Mouse (Mus musculus) lung, adult 2 months (tissue): ENCODE data around the gene Olfr1109. TPM values are rescaled to one million over a fixed set of nuclear protein-coding genes. Genes with fewer than 3 reads are reported as not detected.

Experiments
- DNase-seq: peaks from one replicate; pipeline ENCODE4 v3.0.0; 2022
- H3K4me1 ChIP-seq: fragments of 200-500 bp; 2 replicates; pipeline ENCODE4 v1.6.1; 2011; ENCODE audit warnings: low read length; ENCODE audit not compliant: control insufficient read depth, insufficient read depth
- H3K4me3 ChIP-seq: fragments of 200-500 bp; replicated peaks from 2 replicates; pipeline ENCODE3; 2011; ENCODE audit warnings: low read depth, mild to moderate bottlenecking, control low read depth, low read length; ENCODE audit errors: extremely low read depth
- CTCF ChIP-seq: fragments of 200-500 bp; IDR thresholded peaks from 2 replicates; pipeline ENCODE4 v1.5.1; 2011; ENCODE audit warnings: mild to moderate bottlenecking, low read length, control low read depth; ENCODE audit not compliant: insufficient read depth
- POLR2A ChIP-seq: fragments of 200-500 bp; IDR thresholded peaks from 2 replicates; pipeline ENCODE4 v1.6.1; 2011; ENCODE audit warnings: low read depth, mild to moderate bottlenecking, control low read depth, low read length, borderline replicate concordance; ENCODE audit errors: extremely low read depth
- WGBS: fragments of 180-500 bp; shearing (Covaris S2); methylation state at CpG from one replicate; pipeline ENCODE4 v1.1.7; 2018; 5-methylcytosine and 5-hydroxymethylcytosine counted together
- polyA plus RNA-seq: library from polyadenylated mRNA; depleted of rRNA; stranded (reverse); fragments of >200 nt; gene quantifications from 2 replicates; pipeline ENCODE4 v1.2.3, GENCODE M21; 2012; rRNA removed

Olfr1109 gene
- not detected in 2 replicates for polyA plus RNA-seq

GRCm38 (mm10) chr2:87095908-87096307, at the start of gene Olfr1109:
Gene Olfr1109, minus strand, starts transcription at chr2:87096008.
- no peak for DNase-seq
- H3K4me1 ChIP-seq: no peaks in the 10 kb centered on the region
- WGBS: 62% methylated on average over 1 of the region's 1 CpGs
- no peak within 1 kb of the TSS for H3K4me3 ChIP-seq
- TF ChIP-seq CTCF (no peak), POLR2A (no peak)

- DNase-seq: no peak
- no peak for TF ChIP-seq CTCF
- TF ChIP-seq POLR2A: no peak
- H3K4me1 ChIP-seq: no peaks in the 10 kb centered on the region
- 70% methylated on average over 1 of the region's 1 CpGs for WGBS
- H3K4me3 ChIP-seq: no peak within 1 kb of the TSS
Observed at GRCm38 (mm10) chr2:87140200-87140599, 44.4 kb upstream of the Olfr1109 start, which contains the start of gene Olfr1110. Gene Olfr1110, minus strand, starts transcription at chr2:87140300.

GRCm38 (mm10) chr2:87114467-87114866, 18.7 kb upstream of the Olfr1109 start, which contains the start of gene Olfr259:
Gene Olfr259, minus strand, starts transcription at chr2:87114567.
- TF ChIP-seq POLR2A (no peak), CTCF (no peak)
- Histone ChIP-seq H3K4me1 (no peaks in the 10 kb centered on the region), H3K4me3 (no peak within 1 kb of the TSS)
- no peak for DNase-seq

- no peak for TF ChIP-seq POLR2A
- TF ChIP-seq CTCF: no peak
- 74% methylated on average over 1 of the region's 1 CpGs for WGBS
- no peaks in the 10 kb centered on the region for H3K4me1 ChIP-seq
- no peak within 1 kb of the TSS for H3K4me3 ChIP-seq
- DNase-seq: no peak
Observed at GRCm38 (mm10) chr2:87075717-87076116, 20.1 kb downstream of the Olfr1109 start, which contains the start of gene Olfr1107. Gene Olfr1107, minus strand, starts transcription at chr2:87075817.

GRCm38 (mm10) chr2:87052173-87052572, 43.6 kb downstream of the Olfr1109 start, which contains the start of gene Olfr1106:
Gene Olfr1106, minus strand, starts transcription at chr2:87052273.
- H3K4me1 ChIP-seq: no peaks in the 10 kb centered on the region
- no peak for TF ChIP-seq CTCF
- TF ChIP-seq POLR2A: no peak
- 56% methylated on average over 1 of the region's 1 CpGs for WGBS
- no peak for DNase-seq
- H3K4me3 ChIP-seq: no peak within 1 kb of the TSS

Other genes with a start within 250 kb of the Olfr1109 start
- gene Olfr1095, start 244.3 kb downstream of the Olfr1109 start, polyA plus RNA-seq: not detected in 2 replicates
- not detected in 2 replicates for gene Gm13723, start 221.2 kb downstream of the Olfr1109 start, polyA plus RNA-seq
- not detected in 2 replicates for gene Olfr1097, start 203.8 kb downstream of the Olfr1109 start, polyA plus RNA-seq
- gene Olfr1098, start 171.5 kb downstream of the Olfr1109 start, polyA plus RNA-seq: not detected in 2 replicates
- gene Olfr1099, start 135.3 kb downstream of the Olfr1109 start, polyA plus RNA-seq: not detected in 2 replicates
- gene Olfr1100, start 116.1 kb downstream of the Olfr1109 start, polyA plus RNA-seq: not detected in 2 replicates
- not detected in 2 replicates for gene Olfr1101, start 104.8 kb downstream of the Olfr1109 start, polyA plus RNA-seq
- not detected in 2 replicates for gene Olfr1102, start 97.6 kb downstream of the Olfr1109 start, polyA plus RNA-seq
- gene Olfr1104, start 68.9 kb downstream of the Olfr1109 start, polyA plus RNA-seq: not detected in 2 replicates
- not detected in 2 replicates for gene Olfr1105, start 59.5 kb downstream of the Olfr1109 start, polyA plus RNA-seq
- gene Olfr1106, start 43.7 kb downstream of the Olfr1109 start, polyA plus RNA-seq: not detected in 2 replicates
- gene Olfr1107, start 20.2 kb downstream of the Olfr1109 start, polyA plus RNA-seq: not detected in 2 replicates
- gene Olfr259, start 18.6 kb upstream of the Olfr1109 start, polyA plus RNA-seq: not detected in 2 replicates
- gene Olfr1110, start 44.3 kb upstream of the Olfr1109 start, polyA plus RNA-seq: not detected in 2 replicates
- gene Olfr1111, start 56.6 kb upstream of the Olfr1109 start, polyA plus RNA-seq: not detected in 2 replicates
- not detected in 2 replicates for gene Olfr1112, start 91.8 kb upstream of the Olfr1109 start, polyA plus RNA-seq
- not detected in 2 replicates for gene Olfr1113, start 113.0 kb upstream of the Olfr1109 start, polyA plus RNA-seq
- not detected in 2 replicates for gene Olfr1115, start 152.0 kb upstream of the Olfr1109 start, polyA plus RNA-seq
- not detected in 2 replicates for gene Olfr1116, start 171.5 kb upstream of the Olfr1109 start, polyA plus RNA-seq
- gene Olfr1118, start 211.6 kb upstream of the Olfr1109 start, polyA plus RNA-seq: not detected in 2 replicates